Mouse (Mus musculus): ENCODE data around the gene Myo5c. TPM values are rescaled to one million over a fixed set of nuclear protein-coding genes. Genes with fewer than 3 reads are reported as not detected.

Gene Myo5c
- total and polyA plus RNA-seq, 3 experiments = 0.13 TPM; not detected in 2

GRCm38 (mm10) chr9:75234271-75234741, 2.5 kb downstream of the Myo5c start:
- DNase-seq (ENCODE audit: low read depth, low spot score) = no peak
- H3K4me3 ChIP-seq (ENCODE audit: control insufficient read depth in 1 of 2, insufficient read depth in 1 of 2, low read depth in 2 of 2, low read length in 2 of 2) = no peak overlapping the region
- H3K9ac ChIP-seq (ENCODE audit: control insufficient read depth, low read depth, low read length, poor library complexity, severe bottlenecking) = no peak overlapping the region
- no peaks in the 10 kb centered on the region for H3K4me1 ChIP-seq (ENCODE audit: control insufficient read depth in 1 of 2, insufficient read depth in 2 of 2, low read length in 2 of 2)
- no peak overlapping the region for H3K27ac ChIP-seq (ENCODE audit: control insufficient read depth, low read depth, low read length)
- no peaks in the 10 kb centered on the region for H3K27me3 ChIP-seq (ENCODE audit: control insufficient read depth in 1 of 2, insufficient read depth in 2 of 2, low read length in 2 of 2)
- no peaks in the 10 kb centered on the region for H3K36me3 ChIP-seq (ENCODE audit: control insufficient read depth in 1 of 2, insufficient read depth in 2 of 2, low read length in 2 of 2)
- no peaks in the 10 kb centered on the region for H3K9me3 ChIP-seq (replicated peaks; ENCODE audit: insufficient read depth, low read length)
- TF ChIP-seq RCOR1 (IDR thresholded peaks at IDR 0.05; ENCODE audit: low read depth, low read length) = no peak
- TF ChIP-seq MEF2A (IDR thresholded peaks at IDR 0.05; ENCODE audit: extremely low read depth, insufficient replicate concordance, low read depth, low read length, poor library complexity, severe bottlenecking) = no peak
- TF ChIP-seq ELF1 (IDR thresholded peaks at IDR 0.05; ENCODE audit: low read depth, low read length) = no peak
- no peak for TF ChIP-seq CHD2 (IDR thresholded peaks at IDR 0.05; ENCODE audit: low read length)
- no peak for TF ChIP-seq NRF1 (IDR thresholded peaks at IDR 0.05; ENCODE audit: insufficient read depth, low read depth, low read length, poor library complexity, severe bottlenecking)
- no peak for TF ChIP-seq GABPA (IDR thresholded peaks at IDR 0.05; ENCODE audit: low read depth, low read length)
- no peak for TF ChIP-seq HCFC1 (IDR thresholded peaks at IDR 0.05; ENCODE audit: low read depth, low read length)
- no peak for TF ChIP-seq CTCF (IDR thresholded peaks at IDR 0.05 in 2 of 3, conservative IDR thresholded peaks at IDR 0.05 in 1 of 3; ENCODE audit: control insufficient read depth in 1 of 3, insufficient read depth in 1 of 3, low read depth in 2 of 3, low read length in 3 of 3, poor library complexity in 1 of 3, severe bottlenecking in 1 of 3)
- no peak for TF ChIP-seq NELFE (IDR thresholded peaks at IDR 0.05; ENCODE audit: low read depth, low read length)
- no peak for TF ChIP-seq POLR2AphosphoS2 (IDR thresholded peaks at IDR 0.05; ENCODE audit: low read length)
- no peak for TF ChIP-seq BHLHE40 (IDR thresholded peaks at IDR 0.05; ENCODE audit: borderline replicate concordance, low read depth, low read length)
- TF ChIP-seq USF1 (IDR thresholded peaks at IDR 0.05; ENCODE audit: low read depth, low read length) = no peak
- TF ChIP-seq ZC3H11A (IDR thresholded peaks at IDR 0.05; ENCODE audit: low read depth, low read length) = no peak
- TF ChIP-seq MYB (IDR thresholded peaks at IDR 0.05; ENCODE audit: low read depth, low read length) = no peak
- no peak for TF ChIP-seq MAFK (IDR thresholded peaks at IDR 0.05; ENCODE audit: borderline replicate concordance, low read depth, low read length)
- no peaks in the 10 kb centered on the region for H3K79me2 ChIP-seq (ENCODE audit: control insufficient read depth, insufficient read depth, low read length, poor library complexity)

DNA sequence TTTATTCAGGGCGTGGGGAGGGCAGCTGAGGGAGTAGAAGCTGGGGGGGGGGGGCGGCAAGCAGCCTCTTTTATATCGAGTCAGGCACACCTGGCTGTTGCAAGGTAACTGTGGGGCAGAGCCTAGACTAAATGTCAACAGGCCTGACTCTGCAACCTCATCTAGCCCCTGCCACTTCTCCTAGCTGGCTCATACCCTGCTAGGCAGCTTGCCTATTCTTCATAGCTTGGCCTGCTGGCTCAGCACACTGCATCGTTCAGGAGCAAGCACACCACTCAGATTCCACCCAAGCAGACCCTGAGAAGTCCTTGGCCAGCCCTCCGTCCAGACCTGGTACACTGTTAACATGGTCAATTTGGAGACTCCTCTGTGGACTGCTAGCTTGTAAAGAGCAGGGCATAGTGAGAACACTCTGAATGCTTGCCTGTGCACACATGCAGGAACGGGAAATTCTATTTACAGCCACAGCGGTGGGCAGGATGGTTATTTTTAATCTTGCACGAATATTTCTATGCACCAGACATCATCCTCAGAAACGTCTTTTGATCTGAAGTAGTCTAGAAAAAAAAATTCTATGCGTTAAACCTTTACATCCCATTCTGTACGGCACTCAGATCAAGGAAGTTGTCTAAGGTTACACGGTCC, 3.3 kb downstream of the Myo5c start:
- H3K9me3 ChIP-seq (replicated peaks; ENCODE audit: insufficient read depth, low read length) = no peaks in the 10 kb centered on the region
- H3K79me2 ChIP-seq (ENCODE audit: control insufficient read depth, insufficient read depth, low read length, poor library complexity) = no peaks in the 10 kb centered on the region
- no peak overlapping the region for H3K27ac ChIP-seq (ENCODE audit: control insufficient read depth, low read depth, low read length)
- no peak overlapping the region for H3K9ac ChIP-seq (ENCODE audit: control insufficient read depth, low read depth, low read length, poor library complexity, severe bottlenecking)
- DNase-seq (ENCODE audit: low read depth, low spot score) = no peak
- H3K36me3 ChIP-seq (ENCODE audit: control insufficient read depth in 1 of 2, insufficient read depth in 2 of 2, low read length in 2 of 2) = no peaks in the 10 kb centered on the region
- no peak overlapping the region for H3K4me3 ChIP-seq (ENCODE audit: control insufficient read depth in 1 of 2, insufficient read depth in 1 of 2, low read depth in 2 of 2, low read length in 2 of 2)
- H3K27me3 ChIP-seq (ENCODE audit: control insufficient read depth in 1 of 2, insufficient read depth in 2 of 2, low read length in 2 of 2) = no peaks in the 10 kb centered on the region
- no peaks in the 10 kb centered on the region for H3K4me1 ChIP-seq (ENCODE audit: control insufficient read depth in 1 of 2, insufficient read depth in 2 of 2, low read length in 2 of 2)
- no peak for TF ChIP-seq EP300 (IDR thresholded peaks at IDR 0.05; ENCODE audit: low read depth in 1 of 2, low read length in 2 of 2)
- no peak for TF ChIP-seq ZKSCAN1 (IDR thresholded peaks at IDR 0.05; ENCODE audit: low read depth, low read length)
- TF ChIP-seq ETS1 (IDR thresholded peaks at IDR 0.05; ENCODE audit: low read depth, low read length) = no peak
- TF ChIP-seq ZC3H11A (IDR thresholded peaks at IDR 0.05; ENCODE audit: low read depth, low read length) = no peak
- no peak for TF ChIP-seq MYB (IDR thresholded peaks at IDR 0.05; ENCODE audit: low read depth, low read length)
- TF ChIP-seq ZNF384 (IDR thresholded peaks at IDR 0.05; ENCODE audit: low read depth, low read length) = no peak
- no peak for TF ChIP-seq TAL1 (IDR thresholded peaks at IDR 0.05; ENCODE audit: low read length)
- no peak for TF ChIP-seq SIN3A (IDR thresholded peaks at IDR 0.05; ENCODE audit: low read length)
- TF ChIP-seq HCFC1 (IDR thresholded peaks at IDR 0.05; ENCODE audit: low read depth, low read length) = no peak
- TF ChIP-seq RAD21 (IDR thresholded peaks at IDR 0.05; ENCODE audit: low read depth, low read length) = no peak
- TF ChIP-seq KAT2A (conservative IDR thresholded peaks at IDR 0.05; ENCODE audit: low read depth, low read length) = no peak
- no peak for TF ChIP-seq USF1 (IDR thresholded peaks at IDR 0.05; ENCODE audit: low read depth, low read length)
- TF ChIP-seq POLR2AphosphoS5 (IDR thresholded peaks at IDR 0.05; ENCODE audit: borderline replicate concordance, low read depth, low read length) = no peak
- TF ChIP-seq CHD2 (IDR thresholded peaks at IDR 0.05; ENCODE audit: low read length) = no peak
- TF ChIP-seq MAFK (IDR thresholded peaks at IDR 0.05; ENCODE audit: borderline replicate concordance, low read depth, low read length) = no peak
- no peak for TF ChIP-seq GABPA (IDR thresholded peaks at IDR 0.05; ENCODE audit: low read depth, low read length)
- no peak for TF ChIP-seq USF2 (IDR thresholded peaks at IDR 0.05; ENCODE audit: borderline replicate concordance in 1 of 2, insufficient read depth in 1 of 2, low read depth in 1 of 2, low read length in 2 of 2)
- no peak for TF ChIP-seq TCF12 (IDR thresholded peaks at IDR 0.05; ENCODE audit: low read depth, low read length)

Data from MEL (cell line).